Comparison of ENCODE assay signal across 31 mouse cellular contexts in genomic region chr4:140825942-140826341, GRCm38 (mm10). TPM values are rescaled to one million over a fixed set of nuclear protein-coding genes. Genes with fewer than 3 reads are reported as not detected.
DNase-seq lines count a peak whose midpoint lies in the region; ATAC-seq lines count a peak whose summit lies in the region.
"Had no signal": no experiment of that assay in that cellular context is flagged by ENCODE, and none has a peak within 500 bp of the region (broad histone marks: within the 10 kb centered on the region; RNA-seq: fewer than 3 reads in every experiment).

No protein-coding gene starts in this region.

- no peak for DNase-seq in neural tube, embryonic 10.5 days (ENCODE audit: extremely low spot score, low spot score)
- DNase-seq in CD4-positive helper T cell, adult 2 months (ENCODE audit: low read depth, low spot score): peak; percentile 14
- peak; percentile 20 for DNase-seq in induced T-regulatory cell, adult 2 months (ENCODE audit: low read depth)
- DNase-seq in splenic B cell, adult 2 months (ENCODE audit: low read depth, low spot score): peak; percentile 39
- DNase-seq in lung, postnatal 10 days: no peak
- DNase-seq: adrenal gland, postnatal 25 days; cerebellum, adult 11-12 months; cerebellum, adult 9-11 months; forebrain, postnatal 0 days; kidney, adult 9 months; kidney, postnatal 10 days; layer of hippocampus, postnatal 36 days; lung, adult 2 months; lung, postnatal 14 days; retina, postnatal 1 day; right cerebral cortex, postnatal 14 days; thymus, postnatal 14 days had no signal

- ATAC-seq in neural tube, embryonic 14.5 days (ENCODE audit: low read depth): 0 out of 2 replicates have a peak, but pooled peaks have one; percentile 28
- ATAC-seq in heart, embryonic 11.5 days (replicated peaks; ENCODE audit: insufficient number of reproducible peaks, low FRiP score, low TSS enrichment): no peak
- ATAC-seq: forebrain, postnatal 0 days; midbrain, embryonic 16.5 days had no signal

- no peak overlapping the region for H3K4me3 ChIP-seq in neural tube, embryonic 14.5 days (ENCODE audit: low read depth, low read length)
- no peak overlapping the region for H3K4me3 ChIP-seq in heart, embryonic 11.5 days (ENCODE audit: low read depth, low read length)
- H3K4me3 ChIP-seq: embryonic facial prominence, embryonic 15.5 days; forebrain, embryonic 12.5 days; hindbrain, embryonic 12.5 days; limb, embryonic 10.5 days; limb, embryonic 15.5 days; neural tube, embryonic 13.5 days had no signal

- H3K27me3 ChIP-seq in neural tube, embryonic 14.5 days (ENCODE audit: control insufficient read depth, insufficient read depth, low read length): no peaks in the 10 kb centered on the region
- no peaks in the 10 kb centered on the region for H3K27me3 ChIP-seq in splenic B cell, adult 2 months (ENCODE audit: control insufficient read depth, insufficient read depth, low read length, poor library complexity, severe bottlenecking)
- H3K27me3 ChIP-seq in heart, embryonic 11.5 days (ENCODE audit: control insufficient read depth, insufficient read depth, low read length): no peaks in the 10 kb centered on the region
- H3K27me3 ChIP-seq: embryonic facial prominence, embryonic 15.5 days; forebrain, embryonic 12.5 days; limb, embryonic 15.5 days; neural tube, embryonic 13.5 days had no signal

- no peak overlapping the region for H3K27ac ChIP-seq in neural tube, embryonic 14.5 days (ENCODE audit: low read depth, low read length)
- no peak overlapping the region for H3K27ac ChIP-seq in heart, embryonic 11.5 days (ENCODE audit: low read depth, low read length)
- H3K27ac ChIP-seq: embryonic facial prominence, embryonic 15.5 days; forebrain, embryonic 12.5 days; hindbrain, embryonic 12.5 days; limb, embryonic 10.5 days; limb, embryonic 15.5 days; liver, embryonic 14.5 days; neural tube, embryonic 13.5 days had no signal

- no peaks in the 10 kb centered on the region for H3K9me3 ChIP-seq in neural tube, embryonic 14.5 days (ENCODE audit: control insufficient read depth, low read length)
- H3K9me3 ChIP-seq in heart, embryonic 11.5 days (replicated peaks; ENCODE audit: control insufficient read depth, low read length): peaks cover 29% of the 10 kb centered on the region
- H3K9me3 ChIP-seq: forebrain, embryonic 12.5 days had no signal

- WGBS in neural tube, embryonic 14.5 days: 53% methylated on average over 11 of the region's 11 CpGs
- WGBS in heart, embryonic 11.5 days (ENCODE audit: insufficient replicate concordance): 56% methylated on average over 11 of the region's 11 CpGs

- H3K36me3 ChIP-seq in neural tube, embryonic 14.5 days (ENCODE audit: control insufficient read depth, insufficient read depth, low read length): no peaks in the 10 kb centered on the region
- no peaks in the 10 kb centered on the region for H3K36me3 ChIP-seq in splenic B cell, adult 2 months (ENCODE audit: control insufficient read depth, insufficient read depth, low read length, poor library complexity, severe bottlenecking)
- H3K36me3 ChIP-seq in heart, embryonic 11.5 days (ENCODE audit: control insufficient read depth, insufficient read depth, low read length): no peaks in the 10 kb centered on the region
- H3K36me3 ChIP-seq: embryonic facial prominence, embryonic 15.5 days; forebrain, embryonic 12.5 days; hindbrain, embryonic 12.5 days; limb, embryonic 10.5 days; limb, embryonic 15.5 days; neural tube, embryonic 13.5 days had no signal

- H3K4me1 ChIP-seq in neural tube, embryonic 14.5 days (ENCODE audit: control insufficient read depth, insufficient read depth, low read length): no peaks in the 10 kb centered on the region
- H3K4me1 ChIP-seq in heart, embryonic 11.5 days (ENCODE audit: control insufficient read depth, insufficient read depth, low read length): no peaks in the 10 kb centered on the region
- H3K4me1 ChIP-seq: embryonic facial prominence, embryonic 15.5 days; forebrain, embryonic 12.5 days; hindbrain, embryonic 12.5 days; limb, embryonic 10.5 days; limb, embryonic 15.5 days; neural tube, embryonic 13.5 days had no signal

- H3K9ac ChIP-seq in neural tube, embryonic 14.5 days (replicated peaks; ENCODE audit: low read depth, low read length): no peak overlapping the region
- no peak overlapping the region for H3K9ac ChIP-seq in heart, embryonic 11.5 days (ENCODE audit: low read depth, low read length)
- H3K9ac ChIP-seq: embryonic facial prominence, embryonic 15.5 days; forebrain, embryonic 12.5 days; forebrain, postnatal 0 days; hindbrain, embryonic 12.5 days; limb, embryonic 15.5 days; liver, embryonic 14.5 days; neural tube, embryonic 13.5 days had no signal

- no peak overlapping the region for H3K4me2 ChIP-seq in neural tube, embryonic 14.5 days (ENCODE audit: low read depth, low read length)
- H3K4me2 ChIP-seq in heart, embryonic 11.5 days: no peak overlapping the region
- H3K4me2 ChIP-seq: embryonic facial prominence, embryonic 15.5 days; forebrain, embryonic 12.5 days; hindbrain, embryonic 12.5 days; limb, embryonic 15.5 days; midbrain, embryonic 11.5 days; neural tube, embryonic 13.5 days had no signal

RNA-seq across cellular contexts. Expression of gene Padi3, which starts 15.5 kb away (rescaled TPM):
- polyA plus RNA-seq in neural tube, embryonic 14.5 days (2014; fragmentation: Nextera tagmentation; extraction: Ambion mirVana): not detected in 2 replicates
- polyA plus RNA-seq in heart, embryonic 11.5 days (2014; fragmentation: Nextera tagmentation; extraction: Ambion mirVana): 0.39 and 0.63 TPM in 2 replicates
- polyA plus RNA-seq: cortical plate, adult 2 months; forebrain, embryonic 12.5 days; heart, embryonic 14.5 days; large intestine, adult 2 months; midbrain, embryonic 11.5 days; midbrain, embryonic 16.5 days; neural tube, embryonic 13.5 days had no signal

RNA-seq across cellular contexts. Expression of gene Padi1, which starts 19.6 kb away (rescaled TPM):
- 0.12 TPM in 1 of 2 replicates, not detected in the other for polyA plus RNA-seq in neural tube, embryonic 14.5 days (2014; fragmentation: Nextera tagmentation; extraction: Ambion mirVana)
- 0.19 and 0.24 TPM in 2 replicates for polyA plus RNA-seq in heart, embryonic 11.5 days (2014; fragmentation: Nextera tagmentation; extraction: Ambion mirVana)

RNA-seq across cellular contexts. Expression of gene Padi4, which starts 51.9 kb away (rescaled TPM):
- polyA plus RNA-seq in neural tube, embryonic 14.5 days (2014; fragmentation: Nextera tagmentation; extraction: Ambion mirVana): 0.16 and 0.26 TPM in 2 replicates
- polyA plus RNA-seq in heart, embryonic 11.5 days (2014; fragmentation: Nextera tagmentation; extraction: Ambion mirVana): 1.9 and 2.4 TPM in 2 replicates

Comparison
In these comparisons a context has a peak if more than half of its experiments do, and no peak if none do; other contexts are left out.
1. DNase-seq: peak in CD4-positive helper T cell, adult 2 months (single experiment), induced T-regulatory cell, adult 2 months (single experiment) and splenic B cell, adult 2 months (single experiment); none in neural tube, embryonic 10.5 days (single experiment) and lung, postnatal 10 days (single experiment).